In the genomic region with DNA sequence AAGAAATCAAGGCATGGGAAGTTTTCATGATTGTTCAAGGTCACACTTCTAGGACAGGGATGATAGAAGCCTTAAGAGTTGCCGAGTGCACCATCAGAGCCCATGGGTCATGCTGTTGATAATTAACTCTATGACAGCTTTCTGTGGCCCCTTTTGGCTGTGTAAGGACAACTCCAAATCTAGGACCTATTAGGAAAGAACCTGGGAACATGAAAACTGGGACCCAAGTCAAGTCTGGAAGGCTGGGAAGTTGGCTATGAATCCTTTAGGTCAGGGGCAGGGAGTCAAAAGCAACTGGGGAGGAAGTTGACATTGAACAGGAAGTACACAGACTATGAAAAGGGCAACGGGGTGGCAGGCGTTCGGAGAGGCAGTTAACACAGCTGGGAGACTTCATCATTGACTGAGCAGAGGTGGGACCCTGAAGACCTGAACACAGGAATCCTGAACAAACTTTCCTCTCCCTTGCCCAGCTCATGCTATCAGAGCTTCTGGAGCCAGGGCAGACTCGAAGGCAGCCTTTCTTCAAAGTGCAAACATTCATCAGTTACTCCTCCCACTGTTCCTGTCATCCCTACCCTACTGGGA, we compare ENCODE assay signal across 10 mouse cellular contexts.
A peak's percentile ranks its signal among the peaks of the same experiment; 100 is the strongest.
DNase-seq lines count a peak whose midpoint lies in the region.
"Had no signal": no experiment of that assay in that cellular context is flagged by ENCODE, and none has a peak within 500 bp of the region (broad histone marks: within the 10 kb centered on the region; RNA-seq: fewer than 3 reads in every experiment).

No protein-coding gene starts in this region.

- H3K27ac ChIP-seq in brown adipose tissue, adult 24 weeks (replicated peaks; ENCODE audit: low read depth, low read length): 0 out of 2 replicates have a peak overlapping the region, but pooled peaks have one; percentile 27
- H3K27ac ChIP-seq: liver, embryonic 14.5 days had no signal

- DNase-seq in lung, postnatal 36 days: peak; percentile 12
- DNase-seq in lung, postnatal 10 days: no peak
- DNase-seq in kidney, postnatal 14 days: peak; percentile 28
- peak; percentile 63 for DNase-seq in thymus, postnatal 14 days
- no peak for DNase-seq in cerebellum, adult 11-12 months
- DNase-seq in ovary, postnatal 10 days (ENCODE audit: low spot score): no peak
- no peak for DNase-seq in natural killer cell, adult 2 months (ENCODE audit: low spot score in 2 of 2)
- DNase-seq: gastrocnemius, postnatal 14 days had no signal

- H3K4me1 ChIP-seq in brown adipose tissue, adult 24 weeks (ENCODE audit: control insufficient read depth, insufficient read depth, insufficient read length, low read length): peaks cover 12% of the 10 kb centered on the region; the same call in 1 of the 2 replicates

- no peak overlapping the region for H3K4me3 ChIP-seq in brown adipose tissue, adult 24 weeks (ENCODE audit: insufficient read depth, low read depth, low read length)

Comparison
In these comparisons a context has a peak if more than half of its experiments do, and no peak if none do; other contexts are left out.
1. DNase-seq: peak in lung, postnatal 36 days (single experiment), kidney, postnatal 14 days (single experiment) and thymus, postnatal 14 days (single experiment); none in lung, postnatal 10 days (single experiment), cerebellum, adult 11-12 months (single experiment), ovary, postnatal 10 days (single experiment) and natural killer cell, adult 2 months (0 of 2).